Mouse (Mus musculus) MEL (cell line): ENCODE results near the gene Vipr2. TPM values are rescaled to one million over a fixed set of nuclear protein-coding genes. Genes with fewer than 3 reads are reported as not detected.

Experiments
- DNase-seq: peaks from one replicate; pipeline ENCODE4 v3.0.0; 2011; ENCODE audit warnings: low read depth, low spot score
- H3K27ac ChIP-seq: 2 replicates; pipeline ENCODE4 v1.5.1; 2012; ENCODE audit warnings: low read depth, mild to moderate bottlenecking, control low read depth, low read length, moderate library complexity; ENCODE audit not compliant: control insufficient read depth
- H3K27me3 ChIP-seq, 2 experiments: fragments of 150-350 bp in 1 of 2; sonication (generic) in 1 of 2; 2 replicates each; pipeline ENCODE4 v1.6.1; 2012; ENCODE audit warnings: low read length in 2 of 2, mild to moderate bottlenecking in 2 of 2, improper control_type of control experiment in 1 of 2, moderate library complexity in 1 of 2; ENCODE audit not compliant: insufficient read depth in 2 of 2, control insufficient read depth in 1 of 2
- H3K36me3 ChIP-seq, 2 experiments: 2 replicates each; pipeline ENCODE4 v1.6.1; 2012 to 2014; ENCODE audit warnings: low read length in 2 of 2, improper control_type of control experiment in 1 of 2, inconsistent platforms in 1 of 2, mild to moderate bottlenecking in 1 of 2; ENCODE audit not compliant: insufficient read depth in 2 of 2, control insufficient read depth in 1 of 2
- H3K4me1 ChIP-seq, 2 experiments: fragments of 150-350 bp in 1 of 2; sonication (generic) in 1 of 2; 2 replicates each; pipeline ENCODE4 v1.6.1; 2012; ENCODE audit warnings: low read length in 2 of 2, improper control_type of control experiment in 1 of 2, mild to moderate bottlenecking in 1 of 2; ENCODE audit not compliant: insufficient read depth in 2 of 2, control insufficient read depth in 1 of 2
- H3K4me3 ChIP-seq, 2 experiments: fragments of 150-350 bp in 1 of 2; sonication (generic) in 1 of 2; 2 replicates each; pipeline ENCODE4 v1.5.1; 2012; ENCODE audit warnings: low read depth in 2 of 2, low read length in 2 of 2, mild to moderate bottlenecking in 2 of 2, moderate library complexity in 2 of 2, control low read depth in 1 of 2, improper control_type of control experiment in 1 of 2; ENCODE audit not compliant: control insufficient read depth in 1 of 2, insufficient read depth in 1 of 2
- H3K79me2 ChIP-seq: 2 replicates; pipeline ENCODE4 v1.6.1; 2012; ENCODE audit warnings: mild to moderate bottlenecking, low read length, moderate library complexity; ENCODE audit not compliant: control insufficient read depth, poor library complexity, insufficient read depth
- H3K9ac ChIP-seq: 2 replicates; pipeline ENCODE4 v1.6.1; 2012; ENCODE audit warnings: low read depth, mild to moderate bottlenecking, control low read depth, low read length, moderate library complexity; ENCODE audit not compliant: control insufficient read depth, poor library complexity, severe bottlenecking
- H3K9me3 ChIP-seq: fragments of 150-350 bp; sonication (generic); replicated peaks from 2 replicates; pipeline ENCODE4 v1.6.1; 2012; ENCODE audit warnings: mild to moderate bottlenecking, low read length, improper control_type of control experiment, moderate library complexity; ENCODE audit not compliant: insufficient read depth
- CHD1 ChIP-seq: IDR thresholded peaks from 2 replicates; pipeline ENCODE4 v1.6.1; 2012; ENCODE audit warnings: low read depth, mild to moderate bottlenecking, inconsistent platforms, low read length, improper control_type of control experiment
- ELF1 ChIP-seq: IDR thresholded peaks from 2 replicates; pipeline ENCODE4 v1.6.1; 2014; ENCODE audit warnings: low read depth, mild to moderate bottlenecking, inconsistent platforms, low read length, improper control_type of control experiment, moderate library complexity
- ETS1 ChIP-seq: IDR thresholded peaks from 2 replicates; pipeline ENCODE4 v1.6.1; 2012; ENCODE audit warnings: low read depth, mild to moderate bottlenecking, inconsistent platforms, low read length, improper control_type of control experiment, moderate library complexity
- GABPA ChIP-seq: IDR thresholded peaks from 2 replicates; pipeline ENCODE4 v1.6.1; 2012; ENCODE audit warnings: low read depth, mild to moderate bottlenecking, inconsistent platforms, low read length, improper control_type of control experiment, moderate library complexity
- HCFC1 ChIP-seq: IDR thresholded peaks from 2 replicates; pipeline ENCODE4 v1.6.1; 2012; ENCODE audit warnings: low read depth, mild to moderate bottlenecking, inconsistent platforms, low read length, improper control_type of control experiment, moderate library complexity
- MAFK ChIP-seq: IDR thresholded peaks from 2 replicates; pipeline ENCODE4 v1.6.1; 2011; ENCODE audit warnings: low read depth, mild to moderate bottlenecking, low read length, improper control_type of control experiment, borderline replicate concordance
- MAZ ChIP-seq: IDR thresholded peaks from 2 replicates; pipeline ENCODE4 v1.6.1; 2012; ENCODE audit warnings: low read depth, mild to moderate bottlenecking, inconsistent platforms, low read length, improper control_type of control experiment
- MXI1 ChIP-seq: IDR thresholded peaks from 2 replicates; pipeline ENCODE4 v1.6.1; 2011; ENCODE audit warnings: mild to moderate bottlenecking, low read depth, low read length, improper control_type of control experiment
- POLR2AphosphoS2 ChIP-seq: IDR thresholded peaks from 2 replicates; pipeline ENCODE4 v1.6.1; 2011; ENCODE audit warnings: low read length, improper control_type of control experiment
- POLR2AphosphoS5 ChIP-seq: IDR thresholded peaks from 2 replicates; pipeline ENCODE4 v1.6.1; 2012; ENCODE audit warnings: low read depth, borderline replicate concordance, mild to moderate bottlenecking, inconsistent platforms, low read length, moderate library complexity, mixed read lengths
- RAD21 ChIP-seq: IDR thresholded peaks from 2 replicates; pipeline ENCODE4 v1.6.1; 2011; ENCODE audit warnings: mild to moderate bottlenecking, low read depth, low read length, improper control_type of control experiment
- RCOR1 ChIP-seq: IDR thresholded peaks from 2 replicates; pipeline ENCODE4 v1.6.1; 2012; ENCODE audit warnings: low read depth, mild to moderate bottlenecking, inconsistent platforms, low read length, improper control_type of control experiment
- SIN3A ChIP-seq: IDR thresholded peaks from 2 replicates; pipeline ENCODE4 v1.6.1; 2012; ENCODE audit warnings: low read length, improper control_type of control experiment, inconsistent platforms
- SMC3 ChIP-seq: IDR thresholded peaks from 2 replicates; pipeline ENCODE4 v1.6.1; 2011; ENCODE audit warnings: low read depth, low read length, improper control_type of control experiment
- TCF12 ChIP-seq: IDR thresholded peaks from 2 replicates; pipeline ENCODE4 v1.6.1; 2014; ENCODE audit warnings: low read depth, mild to moderate bottlenecking, inconsistent platforms, low read length, improper control_type of control experiment, moderate library complexity
- ZC3H11A ChIP-seq: IDR thresholded peaks from 2 replicates; pipeline ENCODE4 v1.6.1; 2012; ENCODE audit warnings: low read depth, mild to moderate bottlenecking, inconsistent platforms, low read length, improper control_type of control experiment
- ZKSCAN1 ChIP-seq: IDR thresholded peaks from 2 replicates; pipeline ENCODE4 v1.6.1; 2012; ENCODE audit warnings: low read depth, mild to moderate bottlenecking, inconsistent platforms, low read length, improper control_type of control experiment, moderate library complexity
- ZNF384 ChIP-seq: IDR thresholded peaks from 2 replicates; pipeline ENCODE4 v1.6.1; 2012; ENCODE audit warnings: low read depth, mild to moderate bottlenecking, inconsistent platforms, low read length, improper control_type of control experiment
- polyA plus RNA-seq, 2 experiments: library from polyadenylated mRNA; stranded (reverse) in 1 of 2; unstranded in 1 of 2; fragments of >175 nt in 1 of 2; fragments of >200 nt in 1 of 2; gene quantifications; 2 replicates each; pipeline versions ENCODE4 v1.2.1 to v1.2.4; 2012; ENCODE audit warnings: low replicate concordance in 2 of 2, low read depth in 1 of 2; ENCODE audit not compliant: insufficient read length in 2 of 2, insufficient read depth in 1 of 2, missing spikeins in 1 of 2
- total RNA-seq: library from RNA; depleted of rRNA; stranded (reverse); fragments of 300-350 nt; gene quantifications from 2 replicates; pipeline ENCODE4 v1.2.3, GENCODE M21; 2012

Vipr2 gene
- total and polyA plus RNA-seq, 3 experiments: not detected

- peak; percentile 56 for TF ChIP-seq ETS1
- peak; percentile 37 for TF ChIP-seq TCF12
- peak; percentile 79 for TF ChIP-seq ELF1
- no peak for TF ChIP-seq ZKSCAN1
- no peak for TF ChIP-seq POLR2AphosphoS5
- no peak for TF ChIP-seq SMC3
- peak; percentile 91 for TF ChIP-seq MXI1
- peak; percentile 92 for TF ChIP-seq SIN3A
- no peak for TF ChIP-seq ZNF384
- TF ChIP-seq GABPA: no peak
- no peak for TF ChIP-seq ZC3H11A
- TF ChIP-seq HCFC1: peak; percentile 90
- no peak for TF ChIP-seq RAD21
Measured at GRCm38 (mm10) chr12:116047440-116048377, 29.8 kb upstream of the Vipr2 start, which contains the start of gene Zfp386 (continued).

- Histone ChIP-seq H3K36me3 (peaks cover 2 to 12% of the 10 kb centered on the region in 2 experiments; a peak in 3 of 4 replicates), H3K27ac (no peak overlapping the region), H3K9ac (peak overlapping the region; percentile 83; the same call in 1 of the 2 replicates), H3K4me3 (peak overlapping the region; percentile 67 to 75), H3K9me3 (no peaks in the 10 kb centered on the region), H3K79me2 (peaks cover 34% of the 10 kb centered on the region), H3K27me3 (no peaks in the 10 kb centered on the region), H3K4me1 (peaks cover 8 to 11% of the 10 kb centered on the region in 2 experiments; a peak in 3 of 4 replicates)
- no peak for TF ChIP-seq MAFK
- no peak for TF ChIP-seq TCF12
- TF ChIP-seq CHD1: no peak
- no peak for TF ChIP-seq POLR2AphosphoS2
- TF ChIP-seq MAZ: no peak
- no peak for TF ChIP-seq RCOR1
- no peak for TF ChIP-seq ELF1
- TF ChIP-seq RAD21: no peak
- DNase-seq: no peak
Measured at GRCm38 (mm10) chr12:116048766-116049165, 28.8 kb upstream of the Vipr2 start.
